In the genomic region with DNA sequence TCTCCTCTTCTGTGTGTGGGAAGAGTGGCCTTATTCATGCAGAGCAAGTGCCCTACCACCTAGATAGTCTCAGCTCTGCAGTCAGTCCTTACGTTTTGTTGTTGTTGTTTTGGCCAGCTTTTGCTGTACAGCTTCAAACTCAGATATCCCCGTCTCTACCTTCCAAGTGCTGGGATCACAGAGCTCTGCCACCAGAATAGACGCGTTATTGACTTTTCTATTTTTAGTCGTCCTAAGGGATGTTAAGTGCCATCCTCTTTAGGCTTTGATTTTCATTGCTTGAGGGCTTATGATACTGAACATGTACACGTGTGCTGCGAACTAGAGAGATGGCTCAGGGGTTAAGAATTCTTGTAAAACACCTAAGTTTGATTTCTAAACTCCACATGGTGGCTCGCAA, we compare ENCODE assay signal across 21 mouse cellular contexts. TPM values are rescaled to one million over a fixed set of nuclear protein-coding genes. Genes with fewer than 3 reads are reported as not detected.
A peak's percentile ranks its signal among the peaks of the same experiment; 100 is the strongest.
DNase-seq lines count a peak whose midpoint lies in the region; ATAC-seq lines count a peak whose summit lies in the region.
"Had no signal": no experiment of that assay in that cellular context is flagged by ENCODE, and none has a peak within 500 bp of the region (broad histone marks: within the 10 kb centered on the region; RNA-seq: fewer than 3 reads in every experiment).

No protein-coding gene starts in this region.

- H3K9ac ChIP-seq in heart, embryonic 12.5 days: peak overlapping the region; percentile 41; the same call in 1 of the 2 replicates
- no peak overlapping the region for H3K9ac ChIP-seq in heart, embryonic 16.5 days (ENCODE audit: low read length)
- H3K9ac ChIP-seq: embryonic facial prominence, embryonic 13.5 days; forebrain, embryonic 13.5 days; forebrain, postnatal 0 days; hindbrain, embryonic 13.5 days; kidney, embryonic 15.5 days had no signal

- H3K4me1 ChIP-seq in heart, embryonic 10.5 days: peaks cover 11% of the 10 kb centered on the region; the same call in 1 of the 2 replicates
- H3K4me1 ChIP-seq in heart, embryonic 12.5 days (replicated peaks): peaks cover 16% of the 10 kb centered on the region
- H3K4me1 ChIP-seq in heart, embryonic 16.5 days (ENCODE audit: control insufficient read depth, insufficient read depth, low read length): peaks cover 12% of the 10 kb centered on the region; the same call in 1 of the 2 replicates
- H3K4me1 ChIP-seq: embryonic facial prominence, embryonic 13.5 days had no signal

- no peaks in the 10 kb centered on the region for H3K27me3 ChIP-seq in heart, embryonic 10.5 days (ENCODE audit: insufficient read depth, poor library complexity, severe bottlenecking)
- no peaks in the 10 kb centered on the region for H3K27me3 ChIP-seq in heart, embryonic 12.5 days (replicated peaks)
- H3K27me3 ChIP-seq in heart, embryonic 16.5 days (ENCODE audit: control insufficient read depth, insufficient read depth, low read length): no peaks in the 10 kb centered on the region
- H3K27me3 ChIP-seq: CH12.LX; embryonic facial prominence, embryonic 13.5 days; forebrain, embryonic 13.5 days; hindbrain, embryonic 13.5 days; kidney, embryonic 15.5 days; Patski had no signal

- 52% methylated on average over 8 of the region's 8 CpGs for WGBS in heart, embryonic 10.5 days
- WGBS in heart, embryonic 12.5 days: 48% methylated on average over 8 of the region's 8 CpGs
- WGBS in heart, embryonic 16.5 days: 42% methylated on average over 8 of the region's 8 CpGs

- peak overlapping the region; percentile 59 for H3K4me2 ChIP-seq in heart, embryonic 12.5 days
- H3K4me2 ChIP-seq in heart, embryonic 16.5 days (ENCODE audit: low read depth, low read length): peak overlapping the region; percentile 8
- H3K4me2 ChIP-seq: embryonic facial prominence, embryonic 13.5 days; forebrain, embryonic 13.5 days; hindbrain, embryonic 13.5 days; kidney, embryonic 15.5 days had no signal

- H3K9me3 ChIP-seq in heart, embryonic 10.5 days: no peaks in the 10 kb centered on the region
- H3K9me3 ChIP-seq in heart, embryonic 12.5 days (replicated peaks): no peaks in the 10 kb centered on the region
- no peaks in the 10 kb centered on the region for H3K9me3 ChIP-seq in heart, embryonic 16.5 days (replicated peaks; ENCODE audit: control insufficient read depth, low read length)
- H3K9me3 ChIP-seq: embryonic facial prominence, embryonic 13.5 days; forebrain, embryonic 13.5 days; hindbrain, embryonic 13.5 days; kidney, embryonic 15.5 days had no signal

- no peak for ATAC-seq in heart, embryonic 12.5 days (ENCODE audit: insufficient number of reproducible peaks, low FRiP score)
- peak; percentile 72; the same call in 1 of the 2 replicates for ATAC-seq in heart, embryonic 16.5 days (replicated peaks; ENCODE audit: extremely low read depth, insufficient read depth, low FRiP score)
- ATAC-seq: activated CD4-positive, CD25-positive, alpha-beta regulatory T cell, adult 4 months; forebrain, embryonic 13.5 days; forebrain, postnatal 0 days; intestine, embryonic 16.5 days; Patski had no signal

- H3K4me3 ChIP-seq in heart, embryonic 10.5 days: peak overlapping the region; percentile 31; the same call in 1 of the 2 replicates
- no peak overlapping the region for H3K4me3 ChIP-seq in heart, embryonic 12.5 days
- H3K4me3 ChIP-seq in heart, embryonic 16.5 days (ENCODE audit: low read length): no peak overlapping the region
- H3K4me3 ChIP-seq: embryonic facial prominence, embryonic 13.5 days; forebrain, embryonic 13.5 days; hindbrain, embryonic 13.5 days; kidney, embryonic 15.5 days had no signal

- intact Hi-C loops in heart, postnatal 36 days (cut with DNase I): no loop called here

- peak overlapping the region; percentile 76 for H3K27ac ChIP-seq in heart, embryonic 10.5 days
- peak overlapping the region; percentile 86 for H3K27ac ChIP-seq in heart, embryonic 12.5 days (ENCODE audit: poor library complexity, severe bottlenecking)
- H3K27ac ChIP-seq in heart, embryonic 16.5 days (ENCODE audit: low read length): peak overlapping the region; percentile 74
- H3K27ac ChIP-seq: embryonic facial prominence, embryonic 13.5 days; forebrain, embryonic 13.5 days; hindbrain, embryonic 13.5 days; kidney, embryonic 15.5 days had no signal

- DNase-seq in heart, adult 11 months: peak; percentile 88
- no peak for DNase-seq in heart, postnatal 36 days
- no peak for DNase-seq in heart, embryonic 10.5 days (ENCODE audit: low spot score)
- DNase-seq in layer of hippocampus, adult 8-10 months (ENCODE audit: low spot score in 2 of 2): no peak
- DNase-seq in cerebellum, adult 11-12 months: no peak
- DNase-seq: adrenal gland, postnatal 14 days; cerebellum, adult 18-20 months; cerebellum, adult 9-11 months; cerebellum, postnatal 36 days; forebrain, postnatal 0 days; kidney, adult 2 months had no signal

- H3K36me3 ChIP-seq in heart, embryonic 10.5 days: peaks cover 36% of the 10 kb centered on the region
- peaks cover 37% of the 10 kb centered on the region for H3K36me3 ChIP-seq in heart, embryonic 12.5 days
- peaks cover 21% of the 10 kb centered on the region for H3K36me3 ChIP-seq in heart, embryonic 16.5 days (ENCODE audit: control insufficient read depth, insufficient read depth)

RNA-seq across cellular contexts. Expression of a gene that starts 6.8 kb away (rescaled TPM):
- 10 to 100 TPM; 33.2 to 33.9 TPM for total RNA-seq in heart, postnatal 36 days (2021)
- 37.1 and 40.8 TPM in 2 replicates for polyA plus RNA-seq in heart, embryonic 10.5 days (2016; fragmentation: Nextera tagmentation; extraction: Ambion mirVana)
- 42.7 and 42.9 TPM in 2 replicates for polyA plus RNA-seq in heart, embryonic 12.5 days (2016; fragmentation: Nextera tagmentation; extraction: Ambion mirVana)
- 40.3 and 41.9 TPM in 2 replicates for polyA plus RNA-seq in heart, embryonic 16.5 days (2015; fragmentation: Nextera tagmentation; extraction: Ambion mirVana)
- 10 to 100 TPM; 34.9 to 44.0 (median 40.9) TPM for total RNA-seq in layer of hippocampus, adult 8-10 months (2022)

RNA-seq across cellular contexts. Expression of a gene that starts 19.5 kb away (rescaled TPM):
- under 1 TPM in 1 of 2 experiments, not detected in 1; 0.06 TPM for total RNA-seq in heart, postnatal 36 days (2021)
- 1.6 and 2.8 TPM in 2 replicates for polyA plus RNA-seq in heart, embryonic 10.5 days (2016; fragmentation: Nextera tagmentation; extraction: Ambion mirVana)
- 1.3 and 1.5 TPM in 2 replicates for polyA plus RNA-seq in heart, embryonic 12.5 days (2016; fragmentation: Nextera tagmentation; extraction: Ambion mirVana)
- 0.54 and 0.92 TPM in 2 replicates for polyA plus RNA-seq in heart, embryonic 16.5 days (2015; fragmentation: Nextera tagmentation; extraction: Ambion mirVana)
- 1 to 10 TPM; 4.4 to 6.4 (median 5.9) TPM for total RNA-seq in layer of hippocampus, adult 8-10 months (2022)
